14 mouse cellular contexts compared by ENCODE assay signal in the genomic region with DNA sequence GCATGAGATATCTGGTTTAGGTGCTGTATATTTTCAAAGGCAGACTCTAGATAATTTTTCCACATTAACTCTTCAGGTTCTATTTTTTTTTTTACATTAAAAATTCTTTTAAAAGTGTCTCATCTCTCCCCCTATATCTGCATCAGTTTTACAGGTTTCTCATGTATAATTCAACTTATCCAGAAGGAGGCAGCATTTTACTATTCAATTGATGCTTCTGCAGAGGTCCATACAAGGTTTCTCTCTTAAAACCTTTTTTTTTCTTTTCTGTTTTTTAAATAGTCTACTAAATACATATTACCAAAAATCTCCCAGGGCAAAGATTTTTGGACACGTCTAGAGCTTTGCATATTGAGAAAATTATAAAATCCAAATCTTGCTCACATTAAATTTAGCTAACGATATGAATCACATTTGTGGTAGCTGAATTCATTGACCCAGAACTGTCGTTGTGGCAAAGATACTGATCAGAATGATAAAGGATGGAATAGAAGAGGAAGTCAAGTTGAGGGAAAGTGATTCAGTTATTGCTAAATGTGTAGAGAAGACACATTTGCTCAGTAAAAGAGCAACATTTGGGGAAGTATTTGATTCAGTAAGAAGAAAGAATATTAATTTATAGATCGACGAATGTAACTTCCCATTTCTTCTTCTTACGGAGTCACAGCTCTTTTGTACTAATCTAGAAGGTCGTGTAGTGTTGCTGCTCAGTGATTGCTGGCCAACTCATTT. TPM values are rescaled to one million over a fixed set of nuclear protein-coding genes. Genes with fewer than 3 reads are reported as not detected.
A peak's percentile ranks its signal among the peaks of the same experiment; 100 is the strongest.
DNase-seq lines count a peak whose midpoint lies in the region; ATAC-seq and TF ChIP-seq lines count a peak whose summit lies in the region.
"Had no signal": no experiment of that assay in that cellular context is flagged by ENCODE, and none has a peak within 500 bp of the region (broad histone marks: within the 10 kb centered on the region; RNA-seq: fewer than 3 reads in every experiment).

No protein-coding gene starts in this region.

- H3K9me3 ChIP-seq in hindbrain, embryonic 14.5 days (ENCODE audit: control insufficient read depth, low read length), result no peaks in the 10 kb centered on the region
- H3K9me3 ChIP-seq in hindbrain, embryonic 11.5 days (ENCODE audit: control insufficient read depth, low read length), result no peaks in the 10 kb centered on the region
- no peaks in the 10 kb centered on the region for H3K9me3 ChIP-seq in midbrain, embryonic 14.5 days (ENCODE audit: control insufficient read depth, low read length)
- H3K9me3 ChIP-seq in midbrain, embryonic 13.5 days, result no peaks in the 10 kb centered on the region
- H3K9me3 ChIP-seq in stomach, postnatal 0 days (ENCODE audit: control insufficient read depth, low read length), result no peaks in the 10 kb centered on the region
- H3K9me3 ChIP-seq: embryonic facial prominence, embryonic 12.5 days had no signal

- no peak overlapping the region for H3K9ac ChIP-seq in hindbrain, embryonic 14.5 days
- H3K9ac ChIP-seq in hindbrain, embryonic 11.5 days (ENCODE audit: low read depth, low read length), result no peak overlapping the region
- H3K9ac ChIP-seq in midbrain, embryonic 14.5 days (replicated peaks; ENCODE audit: low read length), result no peak overlapping the region
- no peak overlapping the region for H3K9ac ChIP-seq in midbrain, embryonic 13.5 days (replicated peaks)
- no peak overlapping the region for H3K9ac ChIP-seq in stomach, postnatal 0 days (ENCODE audit: low read length)
- H3K9ac ChIP-seq: embryonic facial prominence, embryonic 12.5 days; intestine, embryonic 15.5 days had no signal

- no peak overlapping the region for H3K27ac ChIP-seq in hindbrain, embryonic 14.5 days
- no peak overlapping the region for H3K27ac ChIP-seq in hindbrain, embryonic 11.5 days (ENCODE audit: low read depth, low read length)
- H3K27ac ChIP-seq in midbrain, embryonic 14.5 days (replicated peaks; ENCODE audit: low read depth, low read length), result no peak overlapping the region
- H3K27ac ChIP-seq in midbrain, embryonic 13.5 days, result no peak overlapping the region
- H3K27ac ChIP-seq in stomach, postnatal 0 days (replicated peaks), result no peak overlapping the region
- H3K27ac ChIP-seq: embryonic facial prominence, embryonic 12.5 days; intestine, embryonic 15.5 days had no signal

- 63% methylated on average over 7 of the region's 7 CpGs for WGBS in hindbrain, embryonic 14.5 days
- WGBS in hindbrain, embryonic 11.5 days, result 74% methylated on average over 7 of the region's 7 CpGs
- WGBS in midbrain, embryonic 14.5 days, result 68% methylated on average over 7 of the region's 7 CpGs
- 68% methylated on average over 7 of the region's 7 CpGs for WGBS in midbrain, embryonic 13.5 days
- WGBS in stomach, postnatal 0 days, result 67% methylated on average over 7 of the region's 7 CpGs

- peak; percentile 63 for DNase-seq in hindbrain, embryonic 14.5 days (ENCODE audit: low spot score)
- no peak for DNase-seq in hindbrain, embryonic 11.5 days (ENCODE audit: low spot score)
- DNase-seq in midbrain, embryonic 14.5 days, result peak; percentile 73
- DNase-seq in brain, embryonic 14.5 days (ENCODE audit: low read depth), result peak; percentile 68
- DNase-seq in stomach, postnatal 0 days (ENCODE audit: low spot score), result no peak
- DNase-seq in kidney, adult 8-10 months, result no peak
- DNase-seq: left cerebral cortex, postnatal 4 days; lung, postnatal 10 days; thymus, postnatal 4 days had no signal

- H3K27me3 ChIP-seq in hindbrain, embryonic 14.5 days (ENCODE audit: control insufficient read depth, insufficient read depth, low read length), result no peaks in the 10 kb centered on the region
- no peaks in the 10 kb centered on the region for H3K27me3 ChIP-seq in hindbrain, embryonic 11.5 days (ENCODE audit: control insufficient read depth, insufficient read depth, low read length)
- no peaks in the 10 kb centered on the region for H3K27me3 ChIP-seq in midbrain, embryonic 14.5 days (ENCODE audit: control insufficient read depth, insufficient read depth, low read length)
- H3K27me3 ChIP-seq in midbrain, embryonic 13.5 days, result no peaks in the 10 kb centered on the region
- no peaks in the 10 kb centered on the region for H3K27me3 ChIP-seq in stomach, postnatal 0 days (ENCODE audit: control insufficient read depth, insufficient read depth, low read length)
- H3K27me3 ChIP-seq: embryonic facial prominence, embryonic 12.5 days; intestine, embryonic 15.5 days had no signal

- no peak for TF ChIP-seq CTCF in brain, embryonic 14.5 days (IDR thresholded peaks at IDR 0.05; ENCODE audit: borderline replicate concordance, extremely low read depth, insufficient read depth, insufficient read length)
- TF ChIP-seq CTCF in stomach, postnatal 0 days (IDR thresholded peaks at IDR 0.05; ENCODE audit: low read depth), result peak; percentile 62

- TF ChIP-seq POLR2A in brain, embryonic 14.5 days (IDR thresholded peaks at IDR 0.05; ENCODE audit: borderline replicate concordance, extremely low read depth, insufficient read depth, insufficient read length, poor library complexity, severe bottlenecking), result no peak

- H3K4me1 ChIP-seq in hindbrain, embryonic 14.5 days (replicated peaks; ENCODE audit: control insufficient read depth, insufficient read depth, low read length), result no peaks in the 10 kb centered on the region
- H3K4me1 ChIP-seq in hindbrain, embryonic 11.5 days (replicated peaks; ENCODE audit: control insufficient read depth, insufficient read depth, low read length), result no peaks in the 10 kb centered on the region
- H3K4me1 ChIP-seq in midbrain, embryonic 14.5 days (ENCODE audit: control insufficient read depth, insufficient read depth, low read length), result no peaks in the 10 kb centered on the region
- H3K4me1 ChIP-seq in midbrain, embryonic 13.5 days (replicated peaks), result no peaks in the 10 kb centered on the region
- H3K4me1 ChIP-seq in stomach, postnatal 0 days (replicated peaks; ENCODE audit: control insufficient read depth, insufficient read depth), result no peaks in the 10 kb centered on the region
- H3K4me1 ChIP-seq: intestine, embryonic 15.5 days had no signal

- H3K4me2 ChIP-seq in hindbrain, embryonic 14.5 days (replicated peaks), result no peak overlapping the region
- no peak overlapping the region for H3K4me2 ChIP-seq in hindbrain, embryonic 11.5 days (replicated peaks; ENCODE audit: low read depth, low read length)
- no peak overlapping the region for H3K4me2 ChIP-seq in midbrain, embryonic 14.5 days (ENCODE audit: low read length)
- no peak overlapping the region for H3K4me2 ChIP-seq in midbrain, embryonic 13.5 days (replicated peaks)
- no peak overlapping the region for H3K4me2 ChIP-seq in stomach, postnatal 0 days (replicated peaks; ENCODE audit: low read depth)
- H3K4me2 ChIP-seq: embryonic facial prominence, embryonic 12.5 days; heart, embryonic 11.5 days; intestine, embryonic 15.5 days had no signal

- no peak overlapping the region for H3K4me3 ChIP-seq in hindbrain, embryonic 14.5 days (replicated peaks; ENCODE audit: low read length)
- H3K4me3 ChIP-seq in hindbrain, embryonic 11.5 days (ENCODE audit: low read depth, low read length), result no peak overlapping the region
- no peak overlapping the region for H3K4me3 ChIP-seq in midbrain, embryonic 14.5 days (replicated peaks; ENCODE audit: low read depth, low read length)
- H3K4me3 ChIP-seq in midbrain, embryonic 13.5 days (replicated peaks), result no peak overlapping the region
- no peak overlapping the region for H3K4me3 ChIP-seq in stomach, postnatal 0 days (ENCODE audit: low read depth, low read length)
- H3K4me3 ChIP-seq: embryonic facial prominence, embryonic 12.5 days; intestine, embryonic 15.5 days; myocyte had no signal

- TF ChIP-seq EP300 in stomach, postnatal 0 days (optimal IDR thresholded peaks at IDR 0.05), result no peak

- no peak for ATAC-seq in hindbrain, embryonic 14.5 days (ENCODE audit: low FRiP score)
- ATAC-seq in hindbrain, embryonic 11.5 days (ENCODE audit: low FRiP score), result no peak
- no peak for ATAC-seq in midbrain, embryonic 14.5 days (ENCODE audit: low FRiP score, low TSS enrichment)
- no peak for ATAC-seq in midbrain, embryonic 13.5 days
- no peak for ATAC-seq in stomach, postnatal 0 days (ENCODE audit: low FRiP score, low TSS enrichment)
- ATAC-seq: intestine, embryonic 15.5 days had no signal

- H3K36me3 ChIP-seq in hindbrain, embryonic 14.5 days (replicated peaks; ENCODE audit: control insufficient read depth, insufficient read depth), result no peaks in the 10 kb centered on the region
- H3K36me3 ChIP-seq in hindbrain, embryonic 11.5 days (ENCODE audit: control insufficient read depth, insufficient read depth, low read length), result no peaks in the 10 kb centered on the region
- no peaks in the 10 kb centered on the region for H3K36me3 ChIP-seq in midbrain, embryonic 14.5 days (ENCODE audit: control insufficient read depth, insufficient read depth, low read length)
- no peaks in the 10 kb centered on the region for H3K36me3 ChIP-seq in midbrain, embryonic 13.5 days
- H3K36me3 ChIP-seq in stomach, postnatal 0 days (ENCODE audit: control insufficient read depth, insufficient read depth, low read length), result no peaks in the 10 kb centered on the region
- H3K36me3 ChIP-seq: embryonic facial prominence, embryonic 12.5 days; intestine, embryonic 15.5 days had no signal

RNA-seq across cellular contexts. Expression of a gene that starts 46.3 kb away (rescaled TPM):
- polyA plus RNA-seq in hindbrain, embryonic 14.5 days (2014; fragmentation: Nextera tagmentation; extraction: Ambion mirVana), result 73.5 and 77.1 TPM in 2 replicates
- polyA plus RNA-seq in hindbrain, embryonic 11.5 days (2014; fragmentation: Nextera tagmentation; extraction: Ambion mirVana), result 121 and 124 TPM in 2 replicates
- polyA plus RNA-seq in midbrain, embryonic 14.5 days (2014; fragmentation: Nextera tagmentation; extraction: Ambion mirVana), result 78.1 and 99.0 TPM in 2 replicates
- polyA plus RNA-seq in midbrain, embryonic 13.5 days (2015; fragmentation: Nextera tagmentation; extraction: Ambion mirVana), result 87.8 and 94.2 TPM in 2 replicates
- 87.9 and 101 TPM in 2 replicates for polyA plus RNA-seq in brain, embryonic 14.5 days (2012; rRNA removed)
- 51.4 and 54.3 TPM in 2 replicates for polyA plus RNA-seq in stomach, postnatal 0 days (2015; fragmentation: Nextera tagmentation; extraction: Ambion mirVana)

Comparison
In these comparisons a context has a peak if more than half of its experiments do, and no peak if none do; other contexts are left out.
1. DNase-seq: peak in hindbrain, embryonic 14.5 days (single experiment), midbrain, embryonic 14.5 days (single experiment) and brain, embryonic 14.5 days (single experiment); none in hindbrain, embryonic 11.5 days (single experiment), stomach, postnatal 0 days (single experiment) and kidney, adult 8-10 months (0 of 2).